Mouse (Mus musculus) erythroid progenitor cell, adult 5-6 weeks (primary cell): ENCODE measurements around the gene Bcat1. TPM values are rescaled to one million over a fixed set of nuclear protein-coding genes. Genes with fewer than 3 reads are reported as not detected.

Experiments used
- ATAC-seq: replicated peaks from 2 replicates; pipeline ENCODE4 v1.8.0; 2016; ENCODE audit warnings: moderate number of reproducible peaks, mild to moderate bottlenecking, moderate TSS enrichment, inconsistent platforms; ENCODE audit not compliant: poor library complexity, low FRiP score, severe bottlenecking
- total RNA-seq, 2 experiments: library from RNA; stranded (forward) in 1 of 2; stranded (reverse) in 1 of 2; fragments of 150-400 nt in 1 of 2; fragments of 186-747, 209-891 nt in 1 of 2; gene quantifications; 2 replicates each; pipeline versions ENCODE4 v1.2.3 to v1.2.4; 2015 to 2017; ENCODE audit warnings: low replicate concordance in 2 of 2

Bcat1 gene
- total RNA-seq, 2 experiments from 2014 or later, result not detected

GRCm38 (mm10) chr6:145018295-145018694, 57.7 kb downstream of the Bcat1 start:
- no peak for ATAC-seq

GRCm38 (mm10) chr6:145017508-145017907, 58.5 kb downstream of the Bcat1 start:
- no peak for ATAC-seq

GRCm38 (mm10) chr6:145016639-145017038, 59.3 kb downstream of the Bcat1 start:
- no peak for ATAC-seq

GRCm38 (mm10) chr6:145014944-145015343, 61.0 kb downstream of the Bcat1 start:
- ATAC-seq, result no peak

GRCm38 (mm10) chr6:145012699-145013098, 63.3 kb downstream of the Bcat1 start:
- ATAC-seq, result no peak

- ATAC-seq, result no peak
These were observed 64.8 kb downstream of the Bcat1 start for GRCm38 (mm10) chr6:145011141-145011540.

GRCm38 (mm10) chr6:145009859-145010818, 65.8 kb downstream of the Bcat1 start:
- ATAC-seq, result no peak

- no peak for ATAC-seq
These were observed 72.5 kb downstream of the Bcat1 start for GRCm38 (mm10) chr6:145003459-145003858.

GRCm38 (mm10) chr6:145002094-145002936, 73.7 kb downstream of the Bcat1 start:
- ATAC-seq, result no peak

- no peak for ATAC-seq
These were observed 74.5 kb downstream of the Bcat1 start for GRCm38 (mm10) chr6:145001493-145001892.

GRCm38 (mm10) chr6:144997229-144997628, 78.8 kb downstream of the Bcat1 start:
- ATAC-seq, result no peak

GRCm38 (mm10) chr6:144992111-144992510, 83.9 kb downstream of the Bcat1 start:
- ATAC-seq, result no peak

GRCm38 (mm10) chr6:144989193-144989592, 86.8 kb downstream of the Bcat1 start:
- no peak for ATAC-seq

- no peak for ATAC-seq
These were observed 88.3 kb downstream of the Bcat1 start for GRCm38 (mm10) chr6:144987676-144988075.

GRCm38 (mm10) chr6:144987216-144987615, 88.8 kb downstream of the Bcat1 start:
- ATAC-seq, result no peak

GRCm38 (mm10) chr6:144984221-144984620, 91.8 kb downstream of the Bcat1 start:
- ATAC-seq, result no peak

GRCm38 (mm10) chr6:144982093-144982492, 93.9 kb downstream of the Bcat1 start:
- no peak for ATAC-seq

GRCm38 (mm10) chr6:144972351-144972750, 103.6 kb downstream of the Bcat1 start:
- ATAC-seq, result no peak

GRCm38 (mm10) chr6:144970900-144971299, 105.1 kb downstream of the Bcat1 start:
- ATAC-seq, result no peak

- ATAC-seq, result no peak
These were observed 108.4 kb downstream of the Bcat1 start for GRCm38 (mm10) chr6:144967536-144967935.

GRCm38 (mm10) chr6:144964205-144964604, 111.8 kb downstream of the Bcat1 start:
- ATAC-seq, result no peak
